Mouse (Mus musculus) stomach, postnatal 0 days (tissue): ENCODE data around the gene Garem2.

Experiments used
- CTCF ChIP-seq: IDR thresholded peaks from 2 replicates; pipeline ENCODE4 v1.5.1; 2016; ENCODE audit warnings: antibody characterized with exemption, low read depth, mild to moderate bottlenecking, moderate library complexity
- EP300 ChIP-seq: optimal IDR thresholded peaks from 2 replicates; pipeline ENCODE3; 2016; ENCODE audit warnings: antibody characterized with exemption

GRCm38 (mm10) chr5:30118018-30118417, 13.1 kb downstream of the Garem2 start:
- TF ChIP-seq CTCF (no peak), EP300 (no peak)
